Mouse (Mus musculus) hindbrain, embryonic 13.5 days (tissue): Measurements from ENCODE around the gene Atxn2l. TPM values are rescaled to one million over a fixed set of nuclear protein-coding genes. Genes with fewer than 3 reads are reported as not detected.

ENCODE experiments used
- ATAC-seq: fragments of 200-750 bp; cut with Nextera tagmentation; 2 replicates; pipeline ENCODE4 v1.8.0; 2017; ENCODE audit warnings: moderate TSS enrichment; ENCODE audit not compliant: low FRiP score
- H3K27ac ChIP-seq: fragments of 300-500 bp; sonication (generic); 2 replicates; pipeline ENCODE4 v1.5.1; 2015; ENCODE audit warnings: inconsistent platforms, mild to moderate bottlenecking, moderate library complexity
- H3K27me3 ChIP-seq: fragments of 300-500 bp; sonication (generic); 2 replicates; pipeline ENCODE4 v1.6.1; 2015; ENCODE audit warnings: mild to moderate bottlenecking, inconsistent platforms
- H3K36me3 ChIP-seq: fragments of 300-500 bp; sonication (generic); 2 replicates; pipeline ENCODE4 v1.6.1; 2015; ENCODE audit warnings: mild to moderate bottlenecking, inconsistent platforms
- H3K4me1 ChIP-seq: fragments of 300-500 bp; sonication (generic); replicated peaks from 2 replicates; pipeline ENCODE4 v1.6.1; 2015; ENCODE audit warnings: inconsistent platforms
- H3K4me2 ChIP-seq: fragments of 300-500 bp; sonication (generic); 2 replicates; pipeline ENCODE4 v1.6.1; 2015; ENCODE audit warnings: inconsistent platforms, mild to moderate bottlenecking, moderate library complexity
- H3K4me3 ChIP-seq: fragments of 300-500 bp; sonication (generic); 2 replicates; pipeline ENCODE4 v1.5.1; 2015; ENCODE audit warnings: mild to moderate bottlenecking, inconsistent platforms
- H3K9ac ChIP-seq: fragments of 300-500 bp; sonication (generic); 2 replicates; pipeline ENCODE4 v1.6.1; 2015; ENCODE audit warnings: mild to moderate bottlenecking, inconsistent platforms
- H3K9me3 ChIP-seq: fragments of 300-500 bp; sonication (generic); 2 replicates; pipeline ENCODE4 v1.6.1; 2016; ENCODE audit warnings: inconsistent platforms
- WGBS: fragments of 180-500 bp; shearing (Covaris S2); methylation state at CpG from one replicate; pipeline ENCODE4 v1.1.7; 2015; 5-methylcytosine and 5-hydroxymethylcytosine counted together
- polyA plus RNA-seq: library from polyadenylated mRNA; unstranded; fragments of >200 nt; fragmentation: Nextera tagmentation; extraction: Ambion mirVana; gene quantifications from 2 replicates; pipeline ENCODE4 v1.2.1, GENCODE M21; 2015

The Atxn2l gene
- polyA plus RNA-seq, 1 experiment from 2014 or later: 61.6 TPM

DNA sequence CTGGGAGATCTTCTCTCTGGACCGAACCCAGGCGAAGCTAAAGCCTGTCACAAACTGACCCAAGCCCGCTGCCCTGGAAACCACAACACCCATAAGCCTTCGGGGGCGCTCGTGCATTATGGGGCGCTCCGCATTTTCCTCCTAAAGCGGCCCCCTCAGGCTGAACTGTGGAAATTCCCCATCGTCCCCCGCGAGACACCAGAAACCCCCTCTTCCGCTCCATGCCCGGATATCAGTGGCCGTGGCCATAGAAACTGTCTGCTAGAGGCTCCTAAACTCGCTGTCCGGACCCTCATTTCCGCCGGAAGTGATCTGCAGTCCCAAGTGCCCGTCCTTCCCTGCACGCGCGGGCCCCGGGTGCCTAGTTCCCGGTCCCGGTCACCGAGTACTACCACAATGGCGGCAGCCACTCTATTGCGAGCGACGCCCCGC lies 16.2 kb downstream of the Atxn2l start, which contains the start of gene Tufm:
TSS of gene Tufm (plus strand) at position 310 of the 432 bp plus-strand sequence.
- H3K27me3 ChIP-seq: no peaks in the 10 kb centered on the region
- peak within 1 kb of the TSS; percentile 98 for H3K4me2 ChIP-seq
- H3K4me1 ChIP-seq: peaks cover 22% of the 10 kb centered on the region
- under 1% methylated on average over 32 of the region's 32 CpGs for WGBS
- peak; percentile 95 for ATAC-seq
- peak within 1 kb of the TSS; percentile 67 for H3K4me3 ChIP-seq
- peaks cover 29% of the 10 kb centered on the region for H3K36me3 ChIP-seq
- peak within 1 kb of the TSS; percentile 84 for H3K27ac ChIP-seq
- no peaks in the 10 kb centered on the region for H3K9me3 ChIP-seq
- H3K9ac ChIP-seq: peak within 1 kb of the TSS; percentile 86

DNA sequence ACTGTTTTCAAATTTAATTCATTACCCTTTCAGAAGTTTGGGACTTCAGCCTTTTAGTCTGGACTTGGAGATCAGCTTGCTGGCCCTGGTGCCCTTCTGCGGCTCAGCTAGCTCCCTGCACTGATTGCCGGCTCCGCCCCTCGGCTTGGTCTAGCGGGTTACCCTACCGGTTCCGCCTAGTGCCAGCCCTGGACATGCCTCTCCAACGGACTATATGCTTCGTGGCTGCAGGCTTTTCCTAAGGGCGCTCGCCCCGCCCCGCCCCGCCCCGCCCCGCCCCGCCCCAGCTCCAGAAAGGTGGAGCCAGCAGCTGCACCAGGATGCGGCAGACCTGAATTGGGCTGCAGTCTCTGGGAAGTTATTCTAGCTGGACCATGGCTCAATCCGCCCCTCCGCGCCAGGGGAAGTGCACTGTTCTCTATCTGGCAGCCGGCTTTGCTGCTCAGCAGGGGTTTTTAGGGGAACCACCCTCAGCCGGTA lies 20.8 kb downstream of the Atxn2l start:
- H3K9ac ChIP-seq: peak overlapping the region; percentile 66
- H3K36me3 ChIP-seq: no peaks in the 10 kb centered on the region
- peak overlapping the region; percentile 30 for H3K4me3 ChIP-seq
- no peaks in the 10 kb centered on the region for H3K9me3 ChIP-seq
- H3K27ac ChIP-seq: peak overlapping the region; percentile 73; the same call in 1 of the 2 replicates
- ATAC-seq: no peak
- peak overlapping the region; percentile 56 for H3K4me2 ChIP-seq
- H3K4me1 ChIP-seq: peaks cover 9% of the 10 kb centered on the region
- no peaks in the 10 kb centered on the region for H3K27me3 ChIP-seq
- WGBS: under 1% methylated on average over 23 of the region's 23 CpGs

DNA sequence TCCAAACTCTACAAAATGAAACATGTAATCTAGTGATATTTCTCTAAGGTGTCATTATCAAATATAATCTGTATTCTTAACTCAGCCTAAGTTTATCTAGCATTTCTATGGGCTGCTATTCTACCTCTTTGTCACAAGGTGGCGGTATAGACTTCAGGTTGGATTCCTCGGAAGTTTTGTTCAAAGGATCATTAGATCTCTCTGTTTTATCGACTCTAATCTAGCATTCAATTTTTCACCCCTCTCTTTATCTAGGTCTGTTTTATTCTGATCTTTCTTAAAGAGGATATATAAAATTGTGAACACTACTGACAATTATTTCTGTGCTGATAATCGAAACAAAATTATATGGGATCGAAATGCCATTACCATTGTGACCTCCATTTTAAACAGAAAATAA lies 21.5 kb downstream of the Atxn2l start:
- no peak overlapping the region for H3K27ac ChIP-seq
- no peak overlapping the region for H3K9ac ChIP-seq
- peaks cover 8% of the 10 kb centered on the region for H3K4me1 ChIP-seq
- ATAC-seq: no peak
- H3K4me3 ChIP-seq: no peak overlapping the region
- H3K4me2 ChIP-seq: no peak overlapping the region
- 29% methylated on average over 5 of the region's 5 CpGs for WGBS
- no peaks in the 10 kb centered on the region for H3K27me3 ChIP-seq
- H3K36me3 ChIP-seq: no peaks in the 10 kb centered on the region
- no peaks in the 10 kb centered on the region for H3K9me3 ChIP-seq

DNA sequence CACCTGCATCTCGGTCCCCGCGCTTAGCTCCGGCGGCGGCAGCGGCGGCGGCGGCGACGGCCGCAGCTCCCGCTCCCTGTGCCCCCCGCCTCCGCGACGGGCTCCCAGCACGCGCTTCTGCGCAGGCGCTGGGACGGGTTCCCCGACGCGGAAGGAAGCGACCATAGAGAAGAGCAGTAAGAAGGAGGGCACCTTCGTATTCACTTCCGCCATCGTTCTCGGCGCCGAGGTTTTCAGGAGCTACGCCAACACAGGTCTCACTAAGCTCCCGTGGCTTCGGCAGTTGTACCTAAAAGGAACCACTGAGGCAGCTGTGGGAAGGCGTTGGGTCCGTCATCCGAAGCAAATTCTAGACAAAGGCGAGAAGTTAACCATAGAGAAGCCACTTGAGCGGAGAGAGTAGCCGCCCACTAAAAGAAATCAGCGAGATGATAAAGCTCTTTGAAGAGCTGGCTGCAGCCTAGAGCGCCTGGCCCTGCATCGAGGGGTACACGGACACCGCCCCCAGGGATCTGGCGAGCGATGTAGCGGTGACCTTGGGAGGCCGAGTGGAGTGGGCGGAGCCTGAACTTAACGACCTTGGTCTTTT lies 28.1 kb downstream of the Atxn2l start, which contains the start of gene Sh2b1:
TSS of gene Sh2b1 (minus strand) at position 432 of the 589 bp plus-strand sequence.
- Histone ChIP-seq H3K36me3 (peaks cover 30% of the 10 kb centered on the region), H3K9ac (peak within 1 kb of the TSS; percentile 98), H3K4me3 (peak within 1 kb of the TSS; percentile 88), H3K27me3 (no peaks in the 10 kb centered on the region), H3K4me2 (peak within 1 kb of the TSS; percentile 97), H3K27ac (peak within 1 kb of the TSS; percentile 97), H3K4me1 (peaks cover 33% of the 10 kb centered on the region), H3K9me3 (no peaks in the 10 kb centered on the region)
- under 1% methylated on average over 49 of the region's 53 CpGs for WGBS
- peak; percentile 91 for ATAC-seq

DNA sequence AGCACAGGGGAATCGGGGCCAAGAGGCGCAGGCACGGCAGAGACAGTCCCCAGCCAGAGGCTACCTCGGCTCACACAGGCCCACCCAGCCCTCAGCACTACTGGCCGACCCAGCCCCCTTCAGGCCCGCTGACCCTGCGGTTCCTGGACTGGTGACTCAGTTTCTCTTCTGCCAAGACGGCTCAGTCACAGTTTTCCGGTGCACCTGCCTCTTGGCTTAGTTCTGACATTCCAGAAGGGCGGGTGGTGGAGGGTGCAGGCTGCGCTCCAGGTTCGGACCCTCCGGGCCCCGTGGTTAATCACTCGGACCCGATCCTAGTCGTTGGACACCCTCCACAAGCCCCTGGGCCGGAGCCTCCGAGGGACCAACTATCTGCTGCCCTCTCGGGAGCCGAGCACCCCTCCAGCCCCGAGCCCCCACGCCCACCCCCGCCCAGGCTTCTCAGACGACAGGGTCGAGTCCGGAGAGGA lies 28.7 kb downstream of the Atxn2l start:
- Histone ChIP-seq H3K36me3 (peaks cover 35% of the 10 kb centered on the region), H3K9ac (peak overlapping the region; percentile 98), H3K4me3 (peak overlapping the region; percentile 88), H3K4me2 (peak overlapping the region; percentile 97), H3K27me3 (no peaks in the 10 kb centered on the region), H3K9me3 (no peaks in the 10 kb centered on the region), H3K4me1 (peaks cover 33% of the 10 kb centered on the region), H3K27ac (peak overlapping the region; percentile 97)
- WGBS: 2% methylated on average over 23 of the region's 27 CpGs
- ATAC-seq: peak; percentile 52

DNA sequence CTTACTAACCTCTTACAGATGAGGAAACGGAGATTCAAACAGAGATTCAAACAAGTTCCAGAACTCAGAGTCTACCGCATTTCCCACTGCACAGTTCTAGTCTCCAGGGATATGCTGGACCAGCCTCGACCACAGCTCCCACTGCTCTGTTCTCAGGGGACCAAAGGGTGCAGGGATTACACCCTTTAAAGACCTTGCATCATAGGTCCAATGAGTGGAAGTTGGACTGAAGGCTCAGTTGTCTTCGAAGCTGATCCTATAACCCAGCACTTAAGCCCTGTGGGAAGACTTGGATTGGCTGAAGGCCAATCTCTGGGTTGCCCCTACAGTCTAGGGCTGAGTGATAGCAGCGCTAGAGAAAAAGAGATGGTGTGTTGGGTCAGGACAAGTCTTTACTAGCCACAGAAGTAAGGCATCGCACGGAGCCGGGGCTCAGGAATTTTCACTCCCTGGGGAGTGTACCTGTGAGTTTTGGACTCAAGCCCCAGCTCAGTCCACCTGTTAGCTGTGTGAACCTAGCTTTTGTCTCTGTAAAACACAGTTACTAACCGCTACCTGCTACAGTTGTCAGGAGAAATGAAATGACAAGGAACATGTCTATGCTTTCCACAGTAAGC lies 29.7 kb downstream of the Atxn2l start:
- peak overlapping the region; percentile 97 for H3K4me2 ChIP-seq
- no peak overlapping the region for H3K27ac ChIP-seq
- ATAC-seq: no peak
- peaks cover 33% of the 10 kb centered on the region for H3K4me1 ChIP-seq
- H3K27me3 ChIP-seq: no peaks in the 10 kb centered on the region
- H3K9me3 ChIP-seq: no peaks in the 10 kb centered on the region
- H3K36me3 ChIP-seq: peaks cover 45% of the 10 kb centered on the region
- 92% methylated on average over 9 of the region's 9 CpGs for WGBS
- H3K4me3 ChIP-seq: peak overlapping the region; percentile 88
- H3K9ac ChIP-seq: peak overlapping the region; percentile 98

DNA sequence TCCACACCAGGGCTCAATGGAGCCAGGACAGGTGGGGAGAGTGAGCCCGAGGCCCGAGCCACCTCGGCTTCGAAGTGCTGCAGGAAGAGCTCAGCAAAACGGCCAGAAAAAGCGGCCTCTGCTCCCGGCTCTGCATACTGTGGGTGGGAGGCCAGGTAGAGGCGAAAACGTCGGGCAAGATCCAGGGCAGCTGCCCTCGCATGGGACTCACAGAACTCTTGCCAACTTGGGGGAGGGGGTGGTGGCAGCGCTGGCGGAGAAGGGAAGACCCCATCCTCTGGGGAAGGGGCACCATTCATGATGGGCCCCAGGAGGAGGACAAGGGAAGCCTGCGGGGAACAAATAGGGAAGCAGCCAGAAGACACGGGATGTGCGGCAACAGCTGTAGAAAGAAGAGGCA lies 30.5 kb downstream of the Atxn2l start:
- WGBS: 95% methylated on average over 16 of the region's 16 CpGs
- no peaks in the 10 kb centered on the region for H3K9me3 ChIP-seq
- peaks cover 33% of the 10 kb centered on the region for H3K4me1 ChIP-seq
- peak overlapping the region; percentile 25; the same call in 1 of the 2 replicates for H3K9ac ChIP-seq
- H3K27me3 ChIP-seq: no peaks in the 10 kb centered on the region
- no peak overlapping the region for H3K4me3 ChIP-seq
- H3K36me3 ChIP-seq: peaks cover 53% of the 10 kb centered on the region
- no peak for ATAC-seq
- no peak overlapping the region for H3K27ac ChIP-seq
- H3K4me2 ChIP-seq: no peak overlapping the region

DNA sequence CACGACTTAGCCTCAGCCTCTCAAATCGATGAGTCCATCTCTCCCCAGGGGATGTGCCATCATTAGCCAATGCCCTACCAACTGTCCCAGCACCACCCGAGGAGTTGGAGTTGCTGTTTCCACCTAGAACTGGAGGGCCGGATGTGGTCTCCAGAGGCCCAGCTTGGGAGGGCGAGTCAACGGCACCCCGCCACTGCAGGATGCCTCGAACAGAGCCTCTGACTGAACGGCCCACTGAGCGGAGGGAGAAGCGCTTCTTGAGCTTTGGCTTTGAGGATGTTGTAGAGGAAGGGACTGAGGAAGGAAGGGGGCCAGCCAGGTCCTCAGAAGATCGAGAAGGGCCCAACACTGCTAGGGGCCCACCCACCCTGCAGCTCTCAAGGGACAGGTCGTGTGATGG lies 30.9 kb downstream of the Atxn2l start:
- Histone ChIP-seq H3K9me3 (no peaks in the 10 kb centered on the region), H3K4me2 (no peak overlapping the region), H3K27me3 (no peaks in the 10 kb centered on the region), H3K27ac (no peak overlapping the region), H3K4me3 (no peak overlapping the region), H3K36me3 (peaks cover 57% of the 10 kb centered on the region), H3K9ac (peak overlapping the region; percentile 25; the same call in 1 of the 2 replicates), H3K4me1 (peaks cover 33% of the 10 kb centered on the region)
- 87% methylated on average over 13 of the region's 13 CpGs for WGBS
- no peak for ATAC-seq

DNA sequence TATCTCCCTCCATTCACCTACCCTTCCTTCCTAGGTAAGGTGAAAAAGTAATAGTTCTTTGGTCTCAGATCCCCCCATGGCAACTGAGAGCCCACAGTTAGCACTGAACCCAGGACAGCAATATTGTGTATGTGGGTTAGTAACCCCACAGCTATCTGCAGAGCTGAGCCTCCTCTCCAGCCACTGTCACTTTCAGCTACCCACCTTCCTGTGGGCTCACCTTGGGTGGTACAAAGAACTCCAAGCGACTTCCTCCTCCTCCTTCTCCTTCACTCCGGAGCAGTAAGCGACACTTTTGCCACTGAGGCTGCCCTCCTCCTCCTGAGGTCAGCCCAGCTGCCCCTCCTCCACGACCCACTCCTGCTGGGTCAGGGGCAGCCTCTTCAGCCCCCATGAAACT lies 31.4 kb downstream of the Atxn2l start:
- H3K36me3 ChIP-seq: peaks cover 62% of the 10 kb centered on the region
- no peaks in the 10 kb centered on the region for H3K27me3 ChIP-seq
- peaks cover 33% of the 10 kb centered on the region for H3K4me1 ChIP-seq
- no peak overlapping the region for H3K4me2 ChIP-seq
- H3K4me3 ChIP-seq: no peak overlapping the region
- 84% methylated on average over 4 of the region's 4 CpGs for WGBS
- ATAC-seq: no peak
- no peaks in the 10 kb centered on the region for H3K9me3 ChIP-seq
- no peak overlapping the region for H3K27ac ChIP-seq
- peak overlapping the region; percentile 25; the same call in 1 of the 2 replicates for H3K9ac ChIP-seq

DNA sequence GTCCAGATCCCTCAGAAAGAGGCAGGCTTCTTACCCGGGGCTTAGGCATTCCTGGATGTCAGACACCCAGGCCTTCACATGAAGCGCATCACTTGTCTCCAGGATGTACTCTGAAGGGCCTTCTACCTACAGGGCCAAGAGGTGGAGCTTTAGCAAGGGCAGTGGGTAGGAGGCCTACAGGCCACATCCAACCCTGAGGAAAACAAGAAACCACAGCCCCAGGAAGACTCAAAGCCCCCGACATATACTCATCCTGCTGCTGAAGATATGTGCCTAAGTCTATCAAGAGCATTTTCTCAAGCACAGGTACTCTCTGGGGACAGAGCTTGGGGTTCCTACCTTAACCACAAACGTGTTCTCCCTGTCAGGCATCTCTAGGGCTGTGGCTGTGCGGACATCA lies 31.9 kb downstream of the Atxn2l start:
- Histone ChIP-seq H3K4me2 (no peak overlapping the region), H3K27ac (no peak overlapping the region), H3K9ac (no peak overlapping the region), H3K4me3 (no peak overlapping the region), H3K9me3 (no peaks in the 10 kb centered on the region), H3K36me3 (peaks cover 67% of the 10 kb centered on the region), H3K27me3 (no peaks in the 10 kb centered on the region), H3K4me1 (peaks cover 33% of the 10 kb centered on the region)
- ATAC-seq: no peak
- 93% methylated on average over 5 of the region's 5 CpGs for WGBS

DNA sequence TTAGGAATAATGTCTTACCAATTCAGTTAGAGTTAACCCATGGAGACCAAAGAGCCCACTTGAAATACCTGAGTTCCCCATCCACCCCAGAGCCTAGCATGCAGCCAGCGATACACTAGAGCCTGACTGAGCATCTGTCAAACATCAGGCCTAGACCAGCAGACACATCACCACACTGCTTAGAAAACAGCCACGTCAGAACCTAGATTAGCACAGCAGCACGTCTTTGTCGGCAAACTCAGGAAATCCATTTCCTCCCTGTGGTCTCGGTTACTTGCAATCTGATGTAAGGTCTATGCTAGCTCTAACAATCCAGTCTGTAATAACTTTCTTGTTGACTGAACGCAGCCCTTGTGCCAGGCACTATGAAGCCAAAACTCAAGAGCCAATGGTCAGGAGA lies 33.2 kb downstream of the Atxn2l start:
- no peak overlapping the region for H3K4me3 ChIP-seq
- no peak overlapping the region for H3K4me2 ChIP-seq
- no peaks in the 10 kb centered on the region for H3K27me3 ChIP-seq
- peaks cover 24% of the 10 kb centered on the region for H3K4me1 ChIP-seq
- H3K27ac ChIP-seq: no peak overlapping the region
- no peak for ATAC-seq
- H3K9ac ChIP-seq: no peak overlapping the region
- peaks cover 70% of the 10 kb centered on the region for H3K36me3 ChIP-seq
- WGBS: 93% methylated on average over 6 of the region's 6 CpGs
- no peaks in the 10 kb centered on the region for H3K9me3 ChIP-seq

DNA sequence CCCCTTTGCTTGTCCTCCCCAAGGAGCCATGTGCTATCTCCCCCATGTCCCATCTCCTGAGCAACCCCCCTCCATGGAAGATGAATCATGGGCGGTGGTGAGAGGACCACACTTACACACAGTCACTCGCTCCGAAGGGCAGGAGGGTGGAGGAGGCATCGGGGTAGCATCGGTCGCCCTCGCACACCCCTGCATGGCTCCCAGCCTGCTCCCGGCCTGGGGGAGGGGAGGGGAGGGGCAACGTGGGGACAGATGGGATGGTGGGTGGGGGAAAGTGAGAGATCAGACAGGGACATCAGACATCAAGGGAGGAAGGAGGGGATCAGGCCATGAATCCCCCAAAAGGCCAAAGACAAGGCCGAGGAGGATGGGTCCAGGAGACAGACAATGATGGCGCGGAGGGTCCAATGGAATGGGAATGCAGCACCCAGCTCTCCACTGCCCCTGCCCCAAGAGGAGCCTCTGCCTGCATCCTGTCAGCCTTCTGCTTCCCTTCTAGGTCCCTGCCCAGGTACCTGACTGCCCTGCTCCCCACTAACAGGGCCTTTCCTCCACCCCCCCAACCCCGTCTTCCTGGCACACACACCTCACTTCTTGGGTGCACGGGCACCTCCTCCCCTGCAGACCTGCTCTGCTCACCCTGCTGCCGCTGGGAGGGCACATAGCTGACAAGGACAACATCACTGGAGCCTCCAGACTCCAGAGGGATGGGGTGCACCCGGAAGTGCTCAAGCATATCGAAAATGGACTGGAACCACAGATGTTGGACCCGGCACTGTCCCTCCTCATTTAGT lies 35.2 kb downstream of the Atxn2l start:
- WGBS: 94% methylated on average over 18 of the region's 18 CpGs
- no peak overlapping the region for H3K4me3 ChIP-seq
- no peaks in the 10 kb centered on the region for H3K9me3 ChIP-seq
- peaks cover 10% of the 10 kb centered on the region for H3K4me1 ChIP-seq
- H3K27ac ChIP-seq: no peak overlapping the region
- peaks cover 70% of the 10 kb centered on the region for H3K36me3 ChIP-seq
- no peak overlapping the region for H3K4me2 ChIP-seq
- no peak for ATAC-seq
- H3K27me3 ChIP-seq: no peaks in the 10 kb centered on the region
- no peak overlapping the region for H3K9ac ChIP-seq
